Comparison of ENCODE assay signal across 15 mouse cellular contexts in genomic region chr4:126194916-126195315, GRCm38 (mm10).
"Had no signal": no experiment of that assay in that cellular context is flagged by ENCODE, and none has a peak within 500 bp of the region (broad histone marks: within the 10 kb centered on the region; RNA-seq: fewer than 3 reads in every experiment).

No protein-coding gene starts in this region.

- ATAC-seq: liver, postnatal 0 days; lung, postnatal 0 days; midbrain, embryonic 15.5 days had no signal

- DNase-seq: kidney, adult 11 months; kidney, adult 8-10 months; kidney, postnatal 14 days; kidney, postnatal 4 days; left cerebral cortex, postnatal 4 days; liver, postnatal 0 days; lung, embryonic 14.5 days; retina, postnatal 1 day; right cerebral cortex, postnatal 25 days; spleen, adult 18-20 months; thymus, adult 2 months; thymus, postnatal 14 days; thymus, postnatal 4 days had no signal
